Mouse (Mus musculus): ENCODE measurements at regions not wholly inside any gene's neighbourhood (a gene's known extent, or its start where the extent isn't known, plus 50 kb on each side); places are given as distances from the start of the nearest gene placed in this dataset.

GRCm38 (mm10) chr13:47848371-47849188 is 412.4 kb upstream of the Id4 start:
- Histone ChIP-seq H3K36me3 (ENCODE audit: poor library complexity, severe bottlenecking) (no peaks in the 10 kb centered on the region), H3K4me3 (no peak overlapping the region), H3K27ac (peak overlapping the region; percentile 76), H3K9me3 (replicated peaks) (no peaks in the 10 kb centered on the region), H3K4me2 (peak overlapping the region; percentile 15; the same call in 1 of the 2 replicates), H3K27me3 (0 out of 2 replicates have a peak, but pooled peaks cover 4% of the 10 kb centered on the region), H3K9ac (0 out of 2 replicates have a peak overlapping the region, but pooled peaks have one; percentile 6), H3K4me1 (peaks cover 36% of the 10 kb centered on the region)
- WGBS = 40% methylated on average over 11 of the region's 11 CpGs
- peak; percentile 89 for ATAC-seq

GRCm38 (mm10) chr13:47855422-47856108 is 405.5 kb upstream of the Id4 start:
- Histone ChIP-seq H3K9me3 (replicated peaks) (no peaks in the 10 kb centered on the region), H3K4me1 (peaks cover 34% of the 10 kb centered on the region), H3K36me3 (ENCODE audit: poor library complexity, severe bottlenecking) (no peaks in the 10 kb centered on the region), H3K4me2 (peak overlapping the region; percentile 43), H3K9ac (peak overlapping the region; percentile 12), H3K4me3 (peak overlapping the region; percentile 1; the same call in 1 of the 2 replicates), H3K27ac (peak overlapping the region; percentile 21; the same call in 1 of the 2 replicates), H3K27me3 (no peaks in the 10 kb centered on the region)
- 5% methylated on average over 22 of the region's 22 CpGs for WGBS
- no peak; the same call in 1 of the 2 replicates for ATAC-seq

GRCm38 (mm10) chr13:47858946-47859345 is 402.1 kb upstream of the Id4 start:
- Histone ChIP-seq H3K36me3 (ENCODE audit: poor library complexity, severe bottlenecking) (no peaks in the 10 kb centered on the region), H3K9me3 (replicated peaks) (no peaks in the 10 kb centered on the region), H3K4me1 (peaks cover 37% of the 10 kb centered on the region), H3K4me3 (no peak overlapping the region), H3K27ac (no peak overlapping the region; the same call in 1 of the 2 replicates), H3K9ac (no peak overlapping the region), H3K27me3 (no peaks in the 10 kb centered on the region), H3K4me2 (no peak overlapping the region)
- 46% methylated on average over 4 of the region's 4 CpGs for WGBS
- no peak for ATAC-seq

- Histone ChIP-seq H3K4me2 (no peak overlapping the region), H3K36me3 (ENCODE audit: poor library complexity, severe bottlenecking) (no peaks in the 10 kb centered on the region), H3K27ac (no peak overlapping the region), H3K4me3 (no peak overlapping the region), H3K4me1 (peaks cover 29% of the 10 kb centered on the region), H3K9me3 (replicated peaks) (0 out of 2 replicates have a peak, but pooled peaks cover 2% of the 10 kb centered on the region), H3K9ac (no peak overlapping the region), H3K27me3 (no peaks in the 10 kb centered on the region)
- WGBS = 45% methylated on average over 8 of the region's 8 CpGs
- ATAC-seq = no peak
Observed at GRCm38 (mm10) chr13:47860316-47860715, 400.7 kb upstream of the Id4 start.

- Histone ChIP-seq H3K36me3 (ENCODE audit: poor library complexity, severe bottlenecking) (no peaks in the 10 kb centered on the region), H3K9ac (no peak overlapping the region), H3K27me3 (no peaks in the 10 kb centered on the region), H3K4me2 (no peak overlapping the region), H3K9me3 (replicated peaks) (0 out of 2 replicates have a peak, but pooled peaks cover 2% of the 10 kb centered on the region), H3K27ac (no peak overlapping the region), H3K4me1 (peaks cover 14% of the 10 kb centered on the region; the same call in 1 of the 2 replicates), H3K4me3 (no peak overlapping the region)
- WGBS = 71% methylated on average over 3 of the region's 3 CpGs
- ATAC-seq = no peak
Observed at GRCm38 (mm10) chr13:47862896-47863295, 398.1 kb upstream of the Id4 start.

GRCm38 (mm10) chr13:47868656-47869055 is 392.4 kb upstream of the Id4 start:
- no peak overlapping the region for H3K9ac ChIP-seq
- no peak for ATAC-seq
- H3K4me2 ChIP-seq = no peak overlapping the region
- no peaks in the 10 kb centered on the region for H3K27me3 ChIP-seq
- peak overlapping the region; percentile 33 for H3K27ac ChIP-seq
- peaks cover 42% of the 10 kb centered on the region for H3K4me1 ChIP-seq
- no peaks in the 10 kb centered on the region for H3K36me3 ChIP-seq (ENCODE audit: poor library complexity, severe bottlenecking)
- H3K4me3 ChIP-seq = no peak overlapping the region
- WGBS = 45% methylated on average over 4 of the region's 4 CpGs
- 0 out of 2 replicates have a peak, but pooled peaks cover 2% of the 10 kb centered on the region for H3K9me3 ChIP-seq (replicated peaks)

GRCm38 (mm10) chr13:47869670-47870532 is 391.1 kb upstream of the Id4 start:
- 0 out of 2 replicates have a peak, but pooled peaks cover under 1% of the 10 kb centered on the region for H3K9me3 ChIP-seq (replicated peaks)
- H3K4me2 ChIP-seq = no peak overlapping the region
- 31% methylated on average over 10 of the region's 10 CpGs for WGBS
- H3K27me3 ChIP-seq = no peaks in the 10 kb centered on the region
- H3K27ac ChIP-seq = peak overlapping the region; percentile 68
- H3K4me3 ChIP-seq = no peak overlapping the region
- peaks cover 43% of the 10 kb centered on the region for H3K4me1 ChIP-seq
- ATAC-seq = peak; percentile 93
- H3K9ac ChIP-seq = no peak overlapping the region
- no peaks in the 10 kb centered on the region for H3K36me3 ChIP-seq (ENCODE audit: poor library complexity, severe bottlenecking)

- no peaks in the 10 kb centered on the region for H3K9me3 ChIP-seq (replicated peaks)
- H3K4me1 ChIP-seq = peaks cover 43% of the 10 kb centered on the region
- WGBS = 16% methylated on average over 11 of the region's 11 CpGs
- no peaks in the 10 kb centered on the region for H3K36me3 ChIP-seq (ENCODE audit: poor library complexity, severe bottlenecking)
- no peak overlapping the region for H3K4me3 ChIP-seq
- peak overlapping the region; percentile 61 for H3K27ac ChIP-seq
- ATAC-seq = no peak
- H3K9ac ChIP-seq = no peak overlapping the region
- no peaks in the 10 kb centered on the region for H3K27me3 ChIP-seq
- H3K4me2 ChIP-seq = 0 out of 2 replicates have a peak overlapping the region, but pooled peaks have one; percentile 5
Observed at GRCm38 (mm10) chr13:47872645-47873044, 388.4 kb upstream of the Id4 start.

GRCm38 (mm10) chr13:47892569-47892968 is 368.5 kb upstream of the Id4 start:
- H3K9me3 ChIP-seq (replicated peaks) = no peaks in the 10 kb centered on the region
- 80% methylated on average over 4 of the region's 4 CpGs for WGBS
- no peak overlapping the region for H3K27ac ChIP-seq
- no peak for ATAC-seq
- H3K4me3 ChIP-seq = no peak overlapping the region
- H3K4me2 ChIP-seq = no peak overlapping the region
- H3K4me1 ChIP-seq = peaks cover 24% of the 10 kb centered on the region
- H3K36me3 ChIP-seq (ENCODE audit: poor library complexity, severe bottlenecking) = no peaks in the 10 kb centered on the region
- no peaks in the 10 kb centered on the region for H3K27me3 ChIP-seq
- no peak overlapping the region for H3K9ac ChIP-seq

GRCm38 (mm10) chr13:47894331-47894730 is 366.7 kb upstream of the Id4 start:
- ATAC-seq = no peak
- Histone ChIP-seq H3K9me3 (replicated peaks) (peaks cover 5% of the 10 kb centered on the region; the same call in 1 of the 2 replicates), H3K36me3 (ENCODE audit: poor library complexity, severe bottlenecking) (no peaks in the 10 kb centered on the region), H3K4me2 (no peak overlapping the region), H3K4me1 (peaks cover 24% of the 10 kb centered on the region), H3K9ac (no peak overlapping the region), H3K27me3 (no peaks in the 10 kb centered on the region), H3K27ac (no peak overlapping the region), H3K4me3 (no peak overlapping the region)
- 100% methylated on average over 1 of the region's 1 CpGs for WGBS

GRCm38 (mm10) chr13:47895256-47895655 is 365.8 kb upstream of the Id4 start:
- no peaks in the 10 kb centered on the region for H3K27me3 ChIP-seq
- peaks cover 24% of the 10 kb centered on the region for H3K4me1 ChIP-seq
- H3K36me3 ChIP-seq (ENCODE audit: poor library complexity, severe bottlenecking) = no peaks in the 10 kb centered on the region
- 0 out of 2 replicates have a peak, but pooled peaks have one; percentile 43 for ATAC-seq
- H3K27ac ChIP-seq = peak overlapping the region; percentile 31
- H3K4me2 ChIP-seq = no peak overlapping the region
- H3K9ac ChIP-seq = no peak overlapping the region
- 49% methylated on average over 6 of the region's 6 CpGs for WGBS
- no peak overlapping the region for H3K4me3 ChIP-seq
- H3K9me3 ChIP-seq (replicated peaks) = peaks cover 5% of the 10 kb centered on the region; the same call in 1 of the 2 replicates
